Mouse (Mus musculus) gastrocnemius, postnatal 14 days (tissue): ENCODE measurements at regions not wholly inside any gene's neighbourhood (a gene's known extent, or its start where the extent isn't known, plus 50 kb on each side); places are given as distances from the start of the nearest gene placed in this dataset.

Experiments used
- DNase-seq: peaks from one replicate; pipeline ENCODE4 v3.0.0; 2021; ENCODE audit warnings: mixed read lengths
- intact Hi-C: fragments of 180-260 bp; cut with DNase I; formaldehyde crosslinking; loops from one replicate; pipeline ENCODE4 v1.15.1; 2025; ENCODE audit warnings: low total_unique reads

GRCm38 (mm10) chr19:36178828-36179251 is 58.9 kb upstream of the Ankrd1 start:
- intact Hi-C loops: no loop called here
- DNase-seq: no peak

GRCm38 (mm10) chr19:36180329-36180728 is 60.4 kb upstream of the Ankrd1 start:
- intact Hi-C loops: loop anchor here (10.0 kb wide), 1 partner anchor 164 kb away; the partner anchor contains the start of gene Pcgf5
- DNase-seq: no peak

- intact Hi-C loops: loop anchor here (10.0 kb wide), 1 partner anchor 163 kb away; the partner anchor contains the start of gene Pcgf5
These were observed 61.6 kb upstream of the Ankrd1 start for GRCm38 (mm10) chr19:36181535-36181934.

GRCm38 (mm10) chr19:36183127-36183526 is 63.2 kb upstream of the Ankrd1 start:
- intact Hi-C loops: loop anchor here (2.0 to 10.0 kb wide), 2 partner anchors 162 to 258 kb away; partner anchors contain the start of gene Pcgf5
- DNase-seq: peak; percentile 47

More at GRCm38 (mm10) chr19:36181535-36181934, 61.6 kb upstream of the Ankrd1 start:
- DNase-seq: no peak

GRCm38 (mm10) chr19:36189662-36190061 is 69.8 kb upstream of the Ankrd1 start:
- no peak for DNase-seq
- intact Hi-C loops: loop anchor here (10.0 kb wide), 1 partner anchor 155 kb away; the partner anchor contains the start of gene Pcgf5

DNA sequence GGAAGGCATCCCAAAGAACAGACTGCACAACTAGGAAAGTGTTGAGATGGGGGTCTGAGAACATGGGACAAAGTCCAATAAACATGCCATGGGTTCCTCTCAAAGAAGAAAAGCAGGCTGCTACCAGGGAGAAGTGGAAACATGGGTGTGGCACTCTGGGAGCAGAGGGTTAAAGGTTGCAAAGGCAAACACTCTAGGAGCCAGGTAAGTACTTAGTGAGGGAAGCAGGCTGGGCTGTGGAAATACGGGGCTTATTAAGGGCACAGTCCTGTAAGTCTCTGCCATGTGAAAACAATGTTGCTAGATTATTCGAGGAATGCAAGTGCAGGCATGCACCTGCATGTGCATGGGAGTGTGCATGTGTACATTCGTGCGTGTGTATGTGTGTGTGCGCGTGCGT is 71.7 kb upstream of the Ankrd1 start:
- intact Hi-C loops: no loop called here

DNA sequence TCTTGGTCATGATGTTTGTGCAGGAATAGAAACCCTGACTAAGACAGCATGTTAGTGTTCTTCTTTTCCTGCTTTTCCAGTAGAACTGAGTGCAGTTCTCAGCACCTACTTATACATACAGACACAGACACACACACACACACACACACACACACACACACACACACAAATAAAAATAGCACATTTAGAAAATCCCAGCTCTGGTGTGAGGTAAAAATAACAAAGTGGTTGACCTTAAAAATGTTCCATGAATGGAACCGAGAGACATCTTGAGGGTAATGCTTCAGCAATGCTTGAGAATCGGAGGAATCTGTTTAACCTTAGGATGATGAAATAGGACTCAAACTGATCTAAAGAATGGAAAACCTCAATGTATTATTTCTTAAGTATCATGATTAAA is 84.4 kb upstream of the Ankrd1 start:
- DNase-seq: no peak
- intact Hi-C loops: no loop called here

More for the DNA sequence above, 71.7 kb upstream of the Ankrd1 start:
- no peak for DNase-seq

- intact Hi-C loops: no loop called here
- no peak for DNase-seq
These were observed 85.2 kb upstream of the Ankrd1 start for GRCm38 (mm10) chr19:36204965-36205718.

DNA sequence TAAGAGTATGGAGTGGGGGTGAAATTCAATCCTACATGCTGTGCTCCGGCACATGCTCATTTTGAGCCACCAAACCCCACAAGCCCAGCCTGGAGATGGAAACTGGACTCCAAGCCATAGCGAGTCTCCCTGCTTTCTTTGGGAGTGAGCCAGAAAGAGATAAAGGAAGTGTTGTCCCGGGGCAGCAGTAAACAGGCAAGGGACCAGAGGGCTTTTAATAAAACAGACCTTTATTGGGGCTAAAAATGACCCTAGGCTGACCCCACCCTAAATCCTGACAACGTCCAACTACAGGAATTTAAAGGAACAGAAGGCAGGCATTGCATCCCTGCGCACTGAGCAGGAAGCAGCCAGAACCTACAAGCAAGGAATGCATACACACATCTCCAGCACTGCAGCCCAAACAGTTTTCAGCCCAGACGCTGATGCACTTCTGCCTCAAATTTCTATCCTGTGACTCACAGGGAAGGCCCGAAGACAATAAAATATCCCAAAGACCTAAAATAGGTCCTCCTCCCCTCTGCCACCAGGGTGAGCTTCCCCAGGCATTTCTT is 87.9 kb upstream of the Ankrd1 start:
- no peak for DNase-seq
- intact Hi-C loops: no loop called here

- DNase-seq: no peak
- intact Hi-C loops: no loop called here
These were observed 88.5 kb upstream of the Ankrd1 start for GRCm38 (mm10) chr19:36208419-36208818.

DNA sequence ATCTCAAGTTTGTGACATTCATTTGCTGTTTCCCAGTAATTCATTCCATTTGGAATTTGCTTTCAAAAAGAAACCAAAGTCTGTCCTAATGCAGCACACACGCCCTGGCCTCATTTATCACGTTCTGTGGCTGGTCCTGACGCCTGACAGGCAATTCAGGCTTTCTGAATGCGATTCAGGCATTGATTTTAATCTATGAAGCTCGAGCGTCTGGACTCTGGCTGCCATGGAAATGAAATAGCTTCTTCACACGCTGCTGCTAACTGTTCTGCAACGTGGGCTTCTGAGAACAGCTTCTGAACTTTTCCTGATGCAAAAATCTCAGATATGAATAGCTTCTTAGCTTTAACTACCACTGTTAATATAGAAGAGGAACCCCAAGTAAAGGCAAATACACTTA is 93.6 kb upstream of the Ankrd1 start:
- no peak for DNase-seq
- intact Hi-C loops: no loop called here

DNA sequence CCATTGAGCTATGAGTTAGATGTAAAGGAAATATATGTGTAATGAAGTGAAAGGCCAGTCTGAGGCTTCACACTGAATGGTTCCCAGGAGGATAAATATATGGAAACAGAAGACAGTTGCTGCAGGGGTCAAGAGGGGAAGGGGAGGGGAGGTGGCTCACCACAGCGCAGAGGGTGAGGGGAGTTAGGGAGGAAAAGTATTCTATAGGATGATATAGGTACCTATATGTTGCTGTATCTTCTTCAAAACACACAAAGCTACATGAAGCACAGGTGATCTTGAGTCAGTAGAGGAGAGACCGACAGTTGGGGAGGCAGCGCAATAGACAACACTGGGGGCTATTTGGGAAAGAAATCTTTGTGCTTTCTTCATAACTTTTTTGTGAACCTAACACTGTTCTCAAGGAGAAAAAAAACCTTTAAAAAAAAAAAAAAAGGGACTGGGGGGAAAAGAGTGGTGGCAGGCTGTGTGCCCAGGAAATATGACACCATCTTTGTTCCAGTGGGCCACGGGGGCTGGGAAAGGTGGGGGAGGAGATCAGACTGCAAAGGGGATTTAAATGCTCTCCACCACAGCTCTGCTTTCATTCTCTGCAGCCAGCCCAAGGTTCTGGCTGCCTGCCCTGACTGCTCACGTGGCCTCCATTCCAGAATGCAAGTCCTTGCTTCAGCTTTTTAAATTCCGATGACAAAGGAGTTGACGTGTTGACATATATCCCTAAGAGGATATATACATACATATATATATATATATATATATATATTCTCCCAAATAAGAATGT is 94.5 kb upstream of the Ankrd1 start:
- intact Hi-C loops: no loop called here
- DNase-seq: peak; percentile 44

GRCm38 (mm10) chr19:36217177-36217576 is 97.3 kb upstream of the Ankrd1 start:
- intact Hi-C loops: no loop called here
- DNase-seq: no peak

GRCm38 (mm10) chr19:36217605-36218004 is 97.7 kb upstream of the Ankrd1 start:
- intact Hi-C loops: no loop called here
- DNase-seq: no peak

GRCm38 (mm10) chr19:36218921-36219320 is 99.0 kb upstream of the Ankrd1 start:
- intact Hi-C loops: no loop called here
- no peak for DNase-seq

DNA sequence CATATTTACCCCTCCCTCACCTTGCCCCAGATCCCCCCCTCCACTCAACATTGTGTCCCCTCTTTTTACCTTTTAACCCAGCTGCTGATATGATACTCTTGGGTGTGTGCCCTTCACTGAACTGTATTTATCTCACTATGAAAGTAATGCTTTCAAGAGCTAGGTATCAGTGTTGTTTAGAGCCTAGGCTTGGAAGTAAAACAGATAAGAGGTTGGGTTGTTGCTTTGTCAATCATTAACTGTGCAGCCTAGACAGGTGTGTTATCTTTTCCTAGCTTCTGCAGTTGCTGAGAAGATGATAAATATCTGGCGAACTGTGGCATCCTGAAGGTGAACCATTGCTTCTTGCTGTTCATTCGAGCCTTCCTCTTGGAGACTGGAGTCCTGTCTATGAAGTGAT is 101.2 kb upstream of the Ankrd1 start:
- DNase-seq: no peak
- intact Hi-C loops: no loop called here

DNA sequence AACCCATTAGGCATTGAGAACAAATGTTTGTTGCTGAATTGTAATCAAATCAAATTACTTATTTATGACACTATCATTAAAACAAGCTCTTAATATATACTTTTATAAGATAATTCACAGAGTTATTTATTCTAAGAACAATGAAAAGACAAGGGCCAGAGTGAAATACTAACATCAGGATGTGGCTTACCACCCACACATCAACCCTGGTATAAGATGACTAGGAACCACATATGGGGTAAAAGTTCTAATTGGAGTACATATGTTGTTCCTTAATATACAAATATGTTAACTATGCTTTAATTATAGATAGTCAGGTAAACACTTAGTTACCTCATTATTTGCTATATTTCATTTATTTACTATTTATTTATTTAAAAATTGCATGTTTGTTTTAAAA is 101.7 kb upstream of the Ankrd1 start:
- DNase-seq: no peak
- intact Hi-C loops: no loop called here

- intact Hi-C loops: no loop called here
- DNase-seq: no peak
These were observed 102.3 kb upstream of the Ankrd1 start for GRCm38 (mm10) chr19:36222198-36222597.

DNA sequence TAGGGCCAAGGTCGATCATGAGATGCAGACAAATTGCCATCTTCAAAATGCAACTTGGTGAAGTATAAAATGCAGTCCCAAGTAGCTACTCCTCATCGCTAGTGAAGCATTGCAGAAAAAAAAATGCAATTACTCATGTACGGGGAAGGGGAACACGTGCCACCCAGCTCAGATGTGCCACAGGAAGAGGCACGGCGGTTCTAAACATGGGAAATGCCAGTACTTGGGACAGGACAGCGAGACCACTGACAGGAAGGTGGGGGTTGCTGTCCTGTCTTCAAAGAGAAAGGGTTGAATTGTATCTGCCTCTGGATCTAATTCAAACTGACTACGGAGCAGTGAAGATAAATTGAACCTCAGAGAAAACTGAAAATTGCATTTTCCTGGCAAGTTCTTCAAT is 104.6 kb upstream of the Ankrd1 start:
- no peak for DNase-seq
- intact Hi-C loops: no loop called here

DNA sequence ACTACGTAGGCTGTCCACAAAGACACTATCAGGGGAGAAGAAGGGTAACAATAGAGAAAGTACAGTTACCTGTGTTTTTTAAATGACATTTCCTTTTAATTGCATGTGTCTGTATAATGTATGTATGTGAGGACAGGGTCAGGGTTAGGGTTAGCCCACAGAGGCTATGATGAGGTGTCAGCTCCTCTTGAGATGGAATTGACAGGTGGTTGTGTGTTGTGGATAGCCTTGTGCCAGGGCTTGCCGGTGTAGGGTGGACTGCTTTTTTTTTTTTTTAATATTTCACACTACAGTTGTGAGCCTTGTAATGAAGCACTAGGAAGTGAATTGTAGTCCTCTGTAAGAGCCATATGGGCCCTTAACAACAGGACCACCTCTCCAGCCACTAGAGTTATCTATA is 105.7 kb upstream of the Ankrd1 start:
- DNase-seq: no peak
- intact Hi-C loops: no loop called here
